Mouse (Mus musculus) thymus, postnatal 4 days (tissue): ENCODE measurements at regions not wholly inside any gene's neighbourhood (a gene's known extent, or its start where the extent isn't known, plus 50 kb on each side); places are given as distances from the start of the nearest gene placed in this dataset.

Experiments used
- DNase-seq: peaks from one replicate; pipeline ENCODE4 v3.0.0; 2021

- no peak for DNase-seq
These were observed 56.4 kb downstream of the Cd24a start for GRCm38 (mm10) chr10:43634371-43635080.

DNA sequence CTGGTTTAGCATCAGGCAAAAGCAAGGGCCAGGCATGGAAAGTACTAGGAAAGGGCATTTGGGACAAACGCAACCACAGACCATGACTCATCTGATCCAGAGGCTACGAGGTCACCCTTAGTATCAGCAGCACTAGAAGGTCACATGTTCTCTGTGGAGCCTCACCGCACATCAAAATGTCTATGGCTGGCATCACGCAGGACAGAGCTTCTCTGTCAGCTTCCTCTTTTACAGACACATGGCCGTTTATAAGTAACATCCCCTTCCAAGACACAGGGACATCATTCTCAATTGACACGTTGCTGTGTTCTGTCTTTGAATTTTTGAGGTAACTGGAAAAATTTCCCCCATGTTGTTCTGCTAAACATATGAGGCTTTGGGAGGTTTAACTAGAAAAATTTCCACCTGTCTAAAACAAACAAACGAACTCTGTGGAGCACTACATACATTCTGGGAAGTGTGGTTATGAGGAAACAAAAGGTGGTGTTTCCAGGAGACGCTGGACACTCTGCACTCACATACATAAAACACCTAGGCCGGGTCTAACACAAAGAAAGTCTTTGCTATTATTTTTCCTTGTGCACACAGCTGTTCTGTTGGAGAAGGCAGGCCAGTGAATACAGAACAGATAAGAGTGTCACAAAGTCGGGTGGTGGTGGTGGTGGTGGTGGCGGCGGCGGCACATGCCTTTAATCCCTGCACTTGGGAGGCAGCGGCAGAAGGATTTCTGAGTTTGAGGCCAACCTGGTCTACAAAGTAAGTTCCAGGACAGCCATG, 63.3 kb downstream of the Cd24a start:
- DNase-seq: no peak

GRCm38 (mm10) chr10:43646326-43646725, 68.2 kb downstream of the Cd24a start:
- DNase-seq: no peak

GRCm38 (mm10) chr10:43646965-43647364, 68.9 kb downstream of the Cd24a start:
- DNase-seq: no peak

DNA sequence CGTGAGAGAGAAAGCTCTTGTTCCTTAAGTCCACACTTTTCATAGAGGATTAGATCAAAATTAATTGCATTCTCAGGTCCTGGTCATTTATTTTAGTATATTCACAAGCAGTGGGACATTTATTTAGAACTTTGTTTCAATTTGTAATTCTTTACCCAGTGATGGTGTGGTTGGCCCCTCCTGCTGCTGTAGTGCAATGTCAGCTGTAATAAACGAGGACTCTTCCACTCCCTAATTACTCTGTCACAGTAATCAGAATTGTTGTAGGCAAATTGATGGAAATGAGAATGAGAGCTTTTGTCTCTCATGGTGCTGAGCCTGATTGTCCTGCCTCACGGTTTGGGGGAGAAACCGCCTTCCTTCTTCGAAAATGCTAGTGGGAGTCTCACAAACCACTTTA, 70.1 kb downstream of the Cd24a start:
- no peak for DNase-seq

- no peak for DNase-seq
These were observed 70.8 kb downstream of the Cd24a start for GRCm38 (mm10) chr10:43648815-43649447.

GRCm38 (mm10) chr10:43650449-43650848, 72.4 kb downstream of the Cd24a start:
- DNase-seq: no peak

GRCm38 (mm10) chr10:43651505-43651904, 73.4 kb downstream of the Cd24a start:
- DNase-seq: no peak

DNA sequence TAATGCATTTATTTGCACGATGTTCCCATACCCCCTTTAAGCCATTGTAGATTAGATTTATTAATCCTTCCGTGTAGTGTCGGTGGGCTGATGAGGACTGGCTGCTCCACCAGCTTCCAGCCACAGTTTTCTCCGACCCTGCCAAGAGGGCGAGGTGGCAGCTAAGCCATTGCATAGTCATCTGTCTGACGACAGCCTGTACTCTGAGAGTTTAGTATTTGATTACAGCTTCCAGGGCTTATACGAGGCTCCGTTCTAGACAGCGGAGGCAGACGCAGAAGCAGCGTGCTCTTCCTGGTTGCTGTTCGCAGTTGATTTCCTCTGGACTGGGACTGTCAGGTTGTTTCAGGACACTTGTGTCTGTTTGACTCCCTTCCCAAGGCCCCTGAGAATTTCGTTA, 73.8 kb downstream of the Cd24a start:
- DNase-seq: no peak

GRCm38 (mm10) chr10:43655082-43655671, 77.1 kb downstream of the Cd24a start:
- no peak for DNase-seq

- DNase-seq: no peak
These were observed 77.6 kb downstream of the Cd24a start for GRCm38 (mm10) chr10:43655680-43656079.

DNA sequence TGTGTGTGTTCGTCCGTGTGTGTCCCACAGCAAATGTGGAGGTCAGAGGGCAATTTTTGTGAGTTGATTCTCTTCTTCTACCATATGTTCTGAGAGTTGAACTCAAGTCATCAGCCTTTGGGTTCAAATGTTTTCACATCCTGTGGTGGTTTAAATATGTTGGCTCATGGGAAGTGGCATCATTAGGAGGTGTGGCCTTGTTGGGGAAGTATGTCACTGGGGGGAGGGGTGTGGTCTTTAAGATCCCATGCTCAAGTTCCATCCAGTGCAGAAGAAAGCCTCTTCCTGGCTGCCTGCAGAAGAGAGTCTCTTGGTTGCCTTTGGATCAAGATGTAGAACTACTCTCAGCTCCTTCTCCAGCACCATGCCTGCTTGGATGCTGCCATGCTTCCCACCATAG, 78.1 kb downstream of the Cd24a start:
- DNase-seq: no peak

GRCm38 (mm10) chr10:43657501-43658225, 79.6 kb downstream of the Cd24a start:
- no peak for DNase-seq

DNA sequence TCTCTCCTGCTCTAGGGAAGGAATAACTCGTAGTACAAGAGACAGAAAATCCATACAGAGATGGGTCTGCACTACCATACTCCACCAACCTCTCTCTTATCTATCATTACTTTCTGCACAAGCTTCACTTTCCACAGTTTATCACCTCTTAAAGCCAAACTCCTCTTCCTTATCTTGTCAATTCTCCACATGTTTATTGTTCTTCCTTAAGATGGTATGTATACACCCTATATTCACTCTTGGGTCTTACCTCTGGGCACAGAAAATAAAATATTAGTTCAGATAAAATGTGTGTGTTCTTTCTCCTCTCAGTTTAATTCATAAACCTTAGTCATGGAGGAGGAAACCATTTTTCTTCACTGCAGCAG, 80.1 kb downstream of the Cd24a start:
- DNase-seq: no peak

DNA sequence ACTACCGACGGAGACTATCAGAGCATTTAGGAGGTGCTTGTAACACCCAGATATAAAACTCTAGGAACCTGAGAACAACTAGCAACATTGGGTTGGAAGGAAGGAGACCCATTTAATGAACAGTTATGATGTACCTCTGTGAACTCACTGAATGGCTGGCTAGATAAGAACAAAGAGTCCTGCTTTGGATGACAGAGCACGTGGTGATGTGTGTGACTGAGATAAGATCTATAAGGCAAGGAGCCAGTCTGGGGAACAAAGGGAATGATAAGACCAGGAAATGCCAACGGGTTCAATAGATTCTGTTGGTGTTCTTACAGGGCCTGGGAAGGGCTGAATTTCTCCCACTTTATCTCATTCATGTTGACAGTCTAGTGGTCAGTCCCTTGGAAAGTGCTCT, 86.8 kb downstream of the Cd24a start:
- DNase-seq: no peak

- DNase-seq: no peak
These were observed 88.4 kb downstream of the Cd24a start for GRCm38 (mm10) chr10:43666262-43667085.

GRCm38 (mm10) chr10:43667086-43667690, 89.1 kb downstream of the Cd24a start:
- no peak for DNase-seq

DNA sequence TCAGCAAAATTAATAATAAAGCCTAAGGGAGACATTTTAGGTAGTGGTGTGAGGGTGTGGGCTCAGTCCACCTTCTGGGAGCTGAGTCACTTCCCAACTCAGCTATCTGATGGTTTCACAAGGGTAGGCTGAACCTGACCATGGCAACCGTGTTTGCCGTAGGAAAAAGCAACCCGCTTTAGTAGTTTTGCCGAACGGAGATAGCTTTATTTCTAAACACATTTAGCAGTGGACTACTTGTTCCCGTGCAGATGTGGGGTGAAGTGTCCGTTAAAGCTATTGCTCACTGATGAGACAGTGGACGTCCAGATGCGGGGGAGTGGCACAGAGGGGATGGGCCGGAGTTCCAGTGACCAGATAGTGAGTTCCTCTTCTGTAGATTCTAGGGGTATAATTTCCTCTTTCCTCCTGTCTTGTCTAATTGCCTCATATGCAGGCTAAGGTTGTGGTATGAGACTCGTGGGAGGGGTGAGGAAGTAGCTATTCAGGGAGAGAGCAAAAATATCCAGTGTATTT, 89.7 kb downstream of the Cd24a start:
- no peak for DNase-seq

- no peak for DNase-seq
These were observed 91.4 kb downstream of the Cd24a start for GRCm38 (mm10) chr10:43669471-43669870.

DNA sequence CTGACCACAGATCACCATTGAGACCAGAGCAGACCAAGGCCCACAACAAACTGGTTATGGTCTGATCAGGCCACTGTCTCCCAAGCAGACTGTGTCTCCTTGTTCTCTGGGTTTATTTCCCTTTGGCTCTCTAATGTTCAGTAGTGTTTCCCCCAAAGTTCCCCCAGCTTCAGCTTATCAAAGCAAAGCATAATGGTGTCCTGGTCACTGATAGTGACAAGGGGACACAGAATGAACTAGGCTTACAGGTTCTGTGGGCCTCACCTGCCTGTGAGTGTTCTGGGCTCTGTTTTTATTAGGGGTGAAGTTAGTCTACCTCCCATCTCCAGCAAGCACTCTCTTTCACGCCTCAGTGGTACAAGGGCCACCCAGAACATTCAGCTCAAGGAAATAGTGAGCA, 92.7 kb downstream of the Cd24a start:
- no peak for DNase-seq

GRCm38 (mm10) chr10:43671785-43672184, 93.7 kb downstream of the Cd24a start:
- DNase-seq: no peak
